Mouse (Mus musculus) liver, adult 10 weeks (tissue): Measurements from ENCODE around the gene 2010003K11Rik. TPM values are rescaled to one million over a fixed set of nuclear protein-coding genes. Genes with fewer than 3 reads are reported as not detected.

Experiments used
- polyA plus RNA-seq: library from polyadenylated mRNA; stranded (reverse); fragments of 350-450 nt; fragmentation: Illumina TruSeq; extraction: RNeasy Lipid Tissue Mini Kit (QIAGEN cat#74804); gene quantifications from one replicate; pipeline ENCODE4 v1.2.3, GENCODE M21; 2014; ENCODE audit warnings: low read depth, low replicate concordance

2010003K11Rik gene
- 3.1 TPM for polyA plus RNA-seq

DNA sequence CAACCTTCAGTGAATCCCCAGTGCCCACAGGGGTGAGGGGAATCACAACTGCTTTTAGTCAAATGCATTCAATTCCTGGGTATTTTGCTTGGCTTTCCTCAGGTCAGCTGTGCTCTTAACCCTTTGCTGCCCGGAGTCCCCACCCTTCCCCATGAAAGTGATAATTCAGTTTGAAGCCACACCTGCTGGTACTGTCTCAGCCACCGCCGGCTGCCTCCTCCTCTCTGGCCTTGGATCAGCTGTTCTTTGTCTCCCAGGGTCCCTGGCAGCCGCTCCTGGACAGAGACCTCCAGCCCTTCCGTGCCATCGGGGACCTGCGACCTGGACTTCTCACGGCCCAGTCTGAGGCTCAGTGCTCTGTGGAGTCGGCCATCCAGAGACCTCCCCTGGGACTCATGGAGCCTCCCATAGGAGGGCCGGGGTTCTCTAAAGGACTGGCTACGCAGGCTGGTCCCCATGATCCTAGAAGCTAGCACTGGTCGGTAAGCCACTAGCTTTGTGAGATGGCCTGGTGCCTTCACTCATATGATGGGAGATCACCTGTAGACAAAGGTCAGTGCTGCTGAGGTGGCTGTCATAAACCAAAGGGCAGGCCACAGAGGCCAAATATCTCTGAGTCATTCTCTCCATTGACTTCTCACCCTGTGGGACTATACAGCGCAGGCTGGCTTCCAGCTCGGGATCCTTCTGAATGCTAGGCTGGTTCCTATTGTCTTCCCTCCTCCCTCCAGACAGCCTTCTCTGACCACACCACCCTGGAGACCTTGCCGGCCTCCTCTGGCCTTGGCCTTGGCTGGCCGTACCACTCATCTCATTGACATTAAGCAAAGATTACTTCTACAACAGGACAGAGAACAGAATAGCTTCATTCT is at the start of gene 2010003K11Rik:
2010003K11Rik (minus strand) TSS at position 522 of the 872 bp plus-strand sequence.

DNA sequence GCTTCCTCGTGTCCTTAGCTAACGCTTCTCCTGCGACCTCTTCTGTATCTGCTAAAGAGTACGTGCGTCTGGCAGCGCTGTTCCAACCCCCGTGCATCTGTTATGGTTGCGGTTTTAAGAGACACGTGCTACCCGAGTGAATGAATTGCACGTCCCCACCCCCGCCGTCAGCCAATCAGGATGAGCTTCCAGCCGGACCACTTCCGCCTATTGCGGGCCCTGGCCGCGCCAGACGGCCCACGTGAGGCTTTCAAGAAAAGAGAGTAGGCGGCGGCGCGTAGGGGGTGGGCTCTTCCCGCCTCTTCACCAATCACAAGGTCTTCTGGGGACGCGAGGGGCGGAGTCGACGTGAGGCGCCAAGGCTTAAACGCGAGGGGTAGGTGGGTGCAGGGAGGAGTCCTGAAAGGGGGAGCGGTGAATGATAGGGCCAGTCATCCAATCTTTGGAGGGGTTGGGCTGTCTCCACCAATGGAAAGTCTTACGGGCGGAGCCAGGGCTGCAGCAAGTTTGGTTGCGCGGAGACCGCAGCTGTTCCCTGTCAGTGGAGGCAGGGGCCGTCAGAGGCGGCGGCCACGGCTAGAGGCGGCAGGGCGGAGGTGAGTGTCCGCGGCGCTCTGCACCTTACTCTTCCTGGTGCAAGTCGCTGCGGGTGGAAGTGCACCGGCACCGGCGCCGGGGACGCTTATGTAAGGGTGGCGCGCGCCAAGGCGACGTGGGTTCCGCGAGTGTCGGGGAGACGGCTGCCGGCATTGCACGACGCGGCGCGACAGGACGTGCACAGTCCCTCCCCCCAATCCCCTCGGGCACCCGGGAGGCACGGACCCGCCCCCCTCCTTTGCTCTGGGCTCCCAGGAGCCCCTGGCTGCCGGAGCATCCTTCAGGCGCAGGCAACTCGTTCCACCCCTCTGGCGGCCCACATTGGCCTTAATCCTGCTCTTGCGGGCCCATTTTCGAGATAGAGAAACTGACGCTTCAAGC is 11.9 kb upstream of the 2010003K11Rik start, which contains the start of gene Pcx:
Pcx (plus strand) TSS at position 487 of the 978 bp plus-strand sequence.

DNA sequence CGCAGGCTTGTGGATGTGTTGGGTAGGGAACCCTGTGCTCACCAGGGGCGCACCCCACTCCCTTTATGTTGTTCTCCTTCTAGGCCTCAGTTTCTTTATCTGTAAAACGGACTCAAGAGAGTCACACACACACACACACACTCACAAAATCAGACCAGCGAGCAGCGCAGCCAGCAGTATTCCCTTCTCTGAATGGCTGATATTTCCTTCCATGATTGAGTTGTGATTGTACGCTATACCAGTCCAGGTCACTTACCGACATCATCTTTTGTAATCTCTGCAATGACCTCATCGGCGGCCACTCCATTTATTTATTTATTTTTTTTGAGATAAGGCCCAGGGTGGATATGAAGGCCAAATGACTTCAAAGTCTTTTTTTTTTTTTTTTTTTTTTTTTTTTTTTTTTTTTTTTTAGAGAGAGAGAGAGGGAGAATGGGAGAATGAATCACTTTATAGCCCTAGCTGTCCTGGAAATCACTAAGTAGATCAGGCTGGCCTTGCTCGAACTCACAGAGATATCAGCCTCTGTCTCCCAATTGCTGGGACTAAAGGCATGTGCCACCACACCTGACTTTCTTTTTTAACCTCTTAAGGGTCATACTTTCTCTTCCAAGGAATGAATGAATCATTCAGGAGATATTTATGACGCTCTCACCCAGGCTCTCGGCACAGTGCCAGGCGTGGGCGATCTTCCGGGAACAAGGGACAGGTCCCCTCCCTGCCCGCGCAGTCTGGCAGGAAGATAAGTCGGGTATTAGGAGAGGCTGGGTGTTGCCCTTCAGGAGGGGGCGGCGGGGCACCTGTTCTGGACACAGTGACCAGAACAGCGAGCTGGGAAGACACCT is 20.8 kb downstream of the 2010003K11Rik start, which contains the start of gene Syt12:
Syt12 (minus strand) TSS at position 103 of the 845 bp plus-strand sequence.

Other genes starting within 250 kb of the 2010003K11Rik start
- gene Ssh3, start 229.4 kb downstream of the 2010003K11Rik start, polyA plus RNA-seq = 1.8 TPM
- gene Ankrd13d, start 215.4 kb downstream of the 2010003K11Rik start, polyA plus RNA-seq = not detected
- gene Grk2, start 192.4 kb downstream of the 2010003K11Rik start, polyA plus RNA-seq = 4.7 TPM
- gene Kdm2a, start 100.3 kb downstream of the 2010003K11Rik start, polyA plus RNA-seq = 28.1 TPM
- gene Rhod, start 59.2 kb downstream of the 2010003K11Rik start, polyA plus RNA-seq = 5.9 TPM
- 0.11 TPM for gene Syt12, start 21.1 kb downstream of the 2010003K11Rik start, polyA plus RNA-seq
- gene Pcx, start 11.9 kb upstream of the 2010003K11Rik start, polyA plus RNA-seq = 10.8 TPM
- gene Lrfn4, start 117.1 kb upstream of the 2010003K11Rik start, polyA plus RNA-seq = not detected
- 1.7 TPM for gene Rce1, start 127.1 kb upstream of the 2010003K11Rik start, polyA plus RNA-seq
- 0.19 TPM for gene Gm960, start 200.1 kb upstream of the 2010003K11Rik start, polyA plus RNA-seq
- 2.0 TPM for gene Sptbn2, start 212.6 kb upstream of the 2010003K11Rik start, polyA plus RNA-seq